In genomic region chr16:22150421-22150820, GRCm38 (mm10) we compare ENCODE assay signal across 11 mouse cellular contexts. TPM values are rescaled to one million over a fixed set of nuclear protein-coding genes. Genes with fewer than 3 reads are reported as not detected.
DNase-seq lines count a peak whose midpoint lies in the region; ATAC-seq and TF ChIP-seq lines count a peak whose summit lies in the region.
"Had no signal": no experiment of that assay in that cellular context is flagged by ENCODE, and none has a peak within 500 bp of the region (broad histone marks: within the 10 kb centered on the region; RNA-seq: fewer than 3 reads in every experiment).

No protein-coding gene starts in this region.

- no peak overlapping the region for H3K4me3 ChIP-seq in heart, embryonic 11.5 days (ENCODE audit: low read depth, low read length)
- no peak overlapping the region for H3K4me3 ChIP-seq in midbrain, embryonic 10.5 days
- H3K4me3 ChIP-seq in midbrain, embryonic 14.5 days (replicated peaks; ENCODE audit: low read depth, low read length), result no peak overlapping the region
- H3K4me3 ChIP-seq in heart, postnatal 0 days (ENCODE audit: low read depth, low read length), result peak overlapping the region; percentile 6
- no peak overlapping the region for H3K4me3 ChIP-seq in stomach, postnatal 0 days (ENCODE audit: low read depth, low read length)
- H3K4me3 ChIP-seq: hindbrain, embryonic 15.5 days; midbrain, embryonic 12.5 days had no signal

- H3K27ac ChIP-seq in heart, embryonic 11.5 days (ENCODE audit: low read depth, low read length), result peak overlapping the region; percentile 3; the same call in 1 of the 2 replicates
- H3K27ac ChIP-seq in midbrain, embryonic 10.5 days (replicated peaks), result 0 out of 2 replicates have a peak overlapping the region, but pooled peaks have one; percentile 3
- H3K27ac ChIP-seq in midbrain, embryonic 14.5 days (replicated peaks; ENCODE audit: low read depth, low read length), result no peak overlapping the region
- H3K27ac ChIP-seq in heart, postnatal 0 days (ENCODE audit: low read depth), result peak overlapping the region; percentile 64
- 0 out of 2 replicates have a peak overlapping the region, but pooled peaks have one; percentile 18 for H3K27ac ChIP-seq in stomach, postnatal 0 days (replicated peaks)
- H3K27ac ChIP-seq: hindbrain, embryonic 15.5 days; midbrain, embryonic 12.5 days had no signal

- H3K9me3 ChIP-seq in heart, embryonic 11.5 days (replicated peaks; ENCODE audit: control insufficient read depth, low read length), result no peaks in the 10 kb centered on the region
- H3K9me3 ChIP-seq in midbrain, embryonic 10.5 days (replicated peaks), result no peaks in the 10 kb centered on the region
- H3K9me3 ChIP-seq in midbrain, embryonic 14.5 days (ENCODE audit: control insufficient read depth, low read length), result no peaks in the 10 kb centered on the region
- no peaks in the 10 kb centered on the region for H3K9me3 ChIP-seq in heart, postnatal 0 days (replicated peaks; ENCODE audit: control insufficient read depth, low read length)
- H3K9me3 ChIP-seq in stomach, postnatal 0 days (ENCODE audit: control insufficient read depth, low read length), result no peaks in the 10 kb centered on the region
- H3K9me3 ChIP-seq: hindbrain, embryonic 15.5 days; midbrain, embryonic 12.5 days had no signal

- intact Hi-C loops in heart, postnatal 25 days (cut with DNase I), result no loop called here

- H3K36me3 ChIP-seq in heart, embryonic 11.5 days (ENCODE audit: control insufficient read depth, insufficient read depth, low read length), result no peaks in the 10 kb centered on the region
- H3K36me3 ChIP-seq in midbrain, embryonic 10.5 days, result peaks cover 14% of the 10 kb centered on the region; the same call in 1 of the 2 replicates
- no peaks in the 10 kb centered on the region for H3K36me3 ChIP-seq in midbrain, embryonic 14.5 days (ENCODE audit: control insufficient read depth, insufficient read depth, low read length)
- H3K36me3 ChIP-seq in heart, postnatal 0 days (replicated peaks; ENCODE audit: control insufficient read depth, insufficient read depth, low read length), result no peaks in the 10 kb centered on the region
- H3K36me3 ChIP-seq in stomach, postnatal 0 days (ENCODE audit: control insufficient read depth, insufficient read depth, low read length), result no peaks in the 10 kb centered on the region
- H3K36me3 ChIP-seq: hindbrain, embryonic 15.5 days; midbrain, embryonic 12.5 days had no signal

- H3K9ac ChIP-seq in heart, embryonic 11.5 days (ENCODE audit: low read depth, low read length), result no peak overlapping the region
- no peak overlapping the region for H3K9ac ChIP-seq in midbrain, embryonic 14.5 days (replicated peaks; ENCODE audit: low read length)
- H3K9ac ChIP-seq in heart, postnatal 0 days (replicated peaks; ENCODE audit: low read depth, low read length), result 0 out of 2 replicates have a peak overlapping the region, but pooled peaks have one; percentile 2
- H3K9ac ChIP-seq in stomach, postnatal 0 days (ENCODE audit: low read length), result no peak overlapping the region
- H3K9ac ChIP-seq: hindbrain, embryonic 15.5 days; midbrain, embryonic 12.5 days had no signal

- H3K4me1 ChIP-seq in heart, embryonic 11.5 days (ENCODE audit: control insufficient read depth, insufficient read depth, low read length), result peaks cover 46% of the 10 kb centered on the region
- H3K4me1 ChIP-seq in midbrain, embryonic 10.5 days, result peaks cover 54% of the 10 kb centered on the region
- H3K4me1 ChIP-seq in midbrain, embryonic 14.5 days (ENCODE audit: control insufficient read depth, insufficient read depth, low read length), result no peaks in the 10 kb centered on the region; the same call in 1 of the 2 replicates
- peaks cover 26% of the 10 kb centered on the region for H3K4me1 ChIP-seq in heart, postnatal 0 days (ENCODE audit: control insufficient read depth, insufficient read depth)
- 0 out of 2 replicates have a peak, but pooled peaks cover 8% of the 10 kb centered on the region for H3K4me1 ChIP-seq in stomach, postnatal 0 days (replicated peaks; ENCODE audit: control insufficient read depth, insufficient read depth)

- no peaks in the 10 kb centered on the region for H3K27me3 ChIP-seq in heart, embryonic 11.5 days (ENCODE audit: control insufficient read depth, insufficient read depth, low read length)
- H3K27me3 ChIP-seq in midbrain, embryonic 10.5 days (ENCODE audit: low read depth, poor library complexity, severe bottlenecking), result no peaks in the 10 kb centered on the region
- no peaks in the 10 kb centered on the region for H3K27me3 ChIP-seq in midbrain, embryonic 14.5 days (ENCODE audit: control insufficient read depth, insufficient read depth, low read length)
- H3K27me3 ChIP-seq in heart, postnatal 0 days (ENCODE audit: control insufficient read depth, insufficient read depth, low read length), result no peaks in the 10 kb centered on the region
- no peaks in the 10 kb centered on the region for H3K27me3 ChIP-seq in stomach, postnatal 0 days (ENCODE audit: control insufficient read depth, insufficient read depth, low read length)
- H3K27me3 ChIP-seq: hindbrain, embryonic 15.5 days; midbrain, embryonic 12.5 days had no signal

- 31% methylated on average over 2 of the region's 2 CpGs for WGBS in heart, embryonic 11.5 days (ENCODE audit: insufficient replicate concordance)
- 47% methylated on average over 2 of the region's 2 CpGs for WGBS in midbrain, embryonic 10.5 days
- WGBS in midbrain, embryonic 14.5 days, result 32% methylated on average over 2 of the region's 2 CpGs
- WGBS in heart, postnatal 0 days, result 7% methylated on average over 2 of the region's 2 CpGs
- WGBS in stomach, postnatal 0 days, result 5% methylated on average over 2 of the region's 2 CpGs

- no peak for ATAC-seq in heart, embryonic 11.5 days (replicated peaks; ENCODE audit: insufficient number of reproducible peaks, low FRiP score, low TSS enrichment)
- no peak for ATAC-seq in midbrain, embryonic 14.5 days (ENCODE audit: low FRiP score, low TSS enrichment)
- 0 out of 2 replicates have a peak, but pooled peaks have one; percentile 12 for ATAC-seq in heart, postnatal 0 days (ENCODE audit: insufficient read depth, low read depth)
- no peak for ATAC-seq in stomach, postnatal 0 days (ENCODE audit: low FRiP score, low TSS enrichment)

- no peak for DNase-seq in heart, postnatal 25 days (ENCODE audit: low spot score)
- no peak for DNase-seq in midbrain, embryonic 10.5 days (ENCODE audit: low spot score)
- DNase-seq in midbrain, embryonic 14.5 days, result no peak
- peak; percentile 29 for DNase-seq in heart, postnatal 0 days (ENCODE audit: low spot score)
- DNase-seq in stomach, postnatal 0 days (ENCODE audit: low spot score), result peak; percentile 30
- DNase-seq in right cerebral cortex, postnatal 10 days (ENCODE audit: low spot score in 2 of 2), result no peak
- DNase-seq: cerebellum, adult 11-12 months; kidney, postnatal 4 days had no signal

- peak overlapping the region; percentile 21 for H3K4me2 ChIP-seq in heart, embryonic 11.5 days
- no peak overlapping the region for H3K4me2 ChIP-seq in midbrain, embryonic 14.5 days (ENCODE audit: low read length)
- H3K4me2 ChIP-seq in heart, postnatal 0 days (ENCODE audit: low read depth, low read length), result peak overlapping the region; percentile 48
- H3K4me2 ChIP-seq in stomach, postnatal 0 days (replicated peaks; ENCODE audit: low read depth), result 0 out of 2 replicates have a peak overlapping the region, but pooled peaks have one; percentile 15
- H3K4me2 ChIP-seq: hindbrain, embryonic 15.5 days; midbrain, embryonic 12.5 days had no signal

- no peak for TF ChIP-seq CTCF in heart, postnatal 0 days (IDR thresholded peaks at IDR 0.05; ENCODE audit: low read depth)
- no peak for TF ChIP-seq CTCF in stomach, postnatal 0 days (IDR thresholded peaks at IDR 0.05; ENCODE audit: low read depth)

- no peak for TF ChIP-seq EP300 in heart, postnatal 0 days (IDR thresholded peaks at IDR 0.05; ENCODE audit: low read depth)
- TF ChIP-seq EP300 in stomach, postnatal 0 days (optimal IDR thresholded peaks at IDR 0.05), result no peak

RNA-seq across cellular contexts. Expression of gene Igf2bp2, which starts 12.7 kb away (rescaled TPM):
- 102 and 108 TPM in 2 replicates for polyA plus RNA-seq in heart, embryonic 11.5 days (2014; fragmentation: Nextera tagmentation; extraction: Ambion mirVana)
- 1 to 10 TPM; 5.1 to 9.7 TPM for total RNA-seq in heart, postnatal 25 days (2021)
- polyA plus RNA-seq in midbrain, embryonic 10.5 days (2016; fragmentation: Nextera tagmentation; extraction: Ambion mirVana), result 127 and 148 TPM in 2 replicates
- 11.8 and 20.2 TPM in 2 replicates for polyA plus RNA-seq in midbrain, embryonic 14.5 days (2014; fragmentation: Nextera tagmentation; extraction: Ambion mirVana)
- 26.3 and 48.1 TPM in 2 replicates for total RNA-seq in heart, postnatal 0 days (2014; rRNA removed; ENCODE audit: low replicate concordance)
- polyA plus RNA-seq in heart, postnatal 0 days (2015; fragmentation: Nextera tagmentation; extraction: Ambion mirVana), result 12.9 and 14.1 TPM in 2 replicates
- 32.4 and 34.6 TPM in 2 replicates for polyA plus RNA-seq in stomach, postnatal 0 days (2015; fragmentation: Nextera tagmentation; extraction: Ambion mirVana)

Comparison
In these comparisons a context has a peak if more than half of its experiments do, and no peak if none do; other contexts are left out.
1. DNase-seq: peak in heart, postnatal 0 days (single experiment) and stomach, postnatal 0 days (single experiment); none in heart, postnatal 25 days (single experiment), midbrain, embryonic 10.5 days (single experiment), midbrain, embryonic 14.5 days (single experiment) and right cerebral cortex, postnatal 10 days (0 of 2).